Mouse (Mus musculus): Measurements from ENCODE around the gene Nrp1.

Nrp1 gene

GRCm38 (mm10) chr8:128423813-128424212, 65.4 kb downstream of the Nrp1 start:
- no peak for DNase-seq

DNA sequence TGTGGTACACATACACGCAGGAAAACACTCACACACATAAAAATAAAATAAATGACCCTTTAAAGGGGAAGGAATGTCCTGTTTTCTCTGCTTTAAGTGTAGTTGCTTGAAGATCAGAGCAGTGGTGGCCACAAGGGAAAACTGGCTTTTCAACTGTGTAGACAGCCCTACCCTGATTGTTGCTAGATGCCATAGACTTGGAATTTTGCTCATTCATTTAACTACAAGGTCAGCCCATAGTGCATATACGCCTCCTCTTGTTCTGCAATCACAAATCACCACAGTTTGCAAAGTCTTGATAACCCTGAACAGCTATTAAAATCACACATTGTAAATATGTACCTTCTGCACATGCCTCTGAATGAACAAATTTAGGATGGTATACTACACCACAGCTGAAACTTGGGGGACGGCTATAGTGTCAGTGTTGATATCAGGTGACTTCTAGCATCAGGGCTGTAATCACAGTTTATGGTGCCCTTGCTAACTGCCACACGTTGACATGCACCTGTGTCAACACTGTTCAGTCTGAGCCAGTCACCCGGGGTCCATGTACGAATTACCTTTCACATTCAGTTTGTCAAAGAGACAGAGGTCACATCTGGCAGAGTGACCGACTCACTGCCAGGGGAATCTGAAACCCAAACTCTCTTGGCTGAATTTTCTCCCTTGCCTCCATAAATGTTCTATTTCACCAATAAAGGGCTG, 66.4 kb downstream of the Nrp1 start:
- DNase-seq: no peak

DNA sequence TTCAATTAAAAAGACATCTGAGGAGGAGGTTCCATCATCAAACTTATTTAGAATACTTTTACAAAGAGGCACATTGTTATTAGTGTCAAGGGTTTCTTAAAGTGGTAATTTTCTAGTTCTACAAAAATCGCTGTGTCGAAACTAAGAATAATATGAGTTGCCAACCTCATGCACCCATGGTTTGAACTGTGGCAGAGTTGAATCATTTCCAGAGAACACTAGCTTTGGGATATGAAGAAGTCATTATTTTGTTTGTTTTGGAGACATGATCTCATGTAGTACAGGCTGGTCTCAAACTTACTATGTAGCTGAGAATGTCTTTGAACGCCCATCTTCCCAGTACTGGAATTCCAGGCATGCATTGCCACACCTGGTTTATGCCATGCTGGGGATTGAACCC, 68.7 kb downstream of the Nrp1 start:
- DNase-seq: no peak

GRCm38 (mm10) chr8:128428971-128429370, 70.6 kb downstream of the Nrp1 start:
- DNase-seq: no peak

GRCm38 (mm10) chr8:128431082-128431481, 72.7 kb downstream of the Nrp1 start:
- no peak for DNase-seq

GRCm38 (mm10) chr8:128435749-128436148, 77.3 kb downstream of the Nrp1 start:
- no peak for DNase-seq

GRCm38 (mm10) chr8:128437156-128437825, 78.9 kb downstream of the Nrp1 start:
- DNase-seq: no peak

- no peak for DNase-seq
Observed at GRCm38 (mm10) chr8:128441407-128441806, 83.0 kb downstream of the Nrp1 start.

- DNase-seq: no peak
Observed at GRCm38 (mm10) chr8:128445596-128445995, 87.2 kb downstream of the Nrp1 start.

DNA sequence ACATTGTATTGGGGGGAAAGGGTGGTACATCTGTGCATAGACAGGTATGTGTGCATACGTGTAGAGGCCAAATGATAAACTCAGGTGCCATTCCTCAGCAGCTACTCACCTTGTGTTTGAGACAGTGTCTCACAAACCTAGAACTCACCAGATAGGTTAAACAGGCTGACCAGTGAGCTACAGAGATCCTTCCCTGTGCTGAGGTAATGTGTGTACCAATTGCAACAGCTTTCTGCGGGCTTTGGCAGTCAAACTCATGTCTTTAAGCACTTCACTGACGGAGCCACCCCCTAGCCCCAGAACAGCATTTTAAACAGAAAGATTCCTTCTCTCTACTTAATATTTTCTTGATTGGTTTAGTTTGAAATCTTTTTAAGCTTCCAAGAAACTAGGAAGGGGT, 88.2 kb downstream of the Nrp1 start:
- no peak for DNase-seq

GRCm38 (mm10) chr8:128447320-128447719, 88.9 kb downstream of the Nrp1 start:
- no peak for DNase-seq

- DNase-seq: no peak
Observed at GRCm38 (mm10) chr8:128450390-128451032, 92.1 kb downstream of the Nrp1 start.

GRCm38 (mm10) chr8:128451121-128451520, 92.7 kb downstream of the Nrp1 start:
- DNase-seq: no peak

DNA sequence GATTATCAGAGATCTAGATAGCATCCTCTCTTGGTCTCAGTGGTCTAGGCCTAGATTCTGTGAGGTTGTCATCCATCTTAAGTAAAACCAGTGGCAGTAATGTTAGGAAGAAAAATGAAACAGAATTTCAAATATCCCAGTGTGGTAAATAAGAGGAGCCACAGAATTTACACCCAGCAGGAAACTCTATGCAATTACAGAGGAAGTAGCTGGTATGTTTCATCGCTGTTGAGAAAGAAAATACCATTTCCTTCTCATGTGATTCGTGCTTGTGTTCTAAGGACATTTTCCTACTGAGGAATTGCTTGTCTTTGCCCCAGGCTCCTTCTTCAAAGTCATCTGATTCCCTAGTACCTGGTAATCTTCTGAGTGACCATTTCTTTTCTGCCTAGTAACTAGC, 95.1 kb downstream of the Nrp1 start:
- no peak for DNase-seq

- DNase-seq: no peak
Observed at GRCm38 (mm10) chr8:128454026-128454425, 95.6 kb downstream of the Nrp1 start.

DNA sequence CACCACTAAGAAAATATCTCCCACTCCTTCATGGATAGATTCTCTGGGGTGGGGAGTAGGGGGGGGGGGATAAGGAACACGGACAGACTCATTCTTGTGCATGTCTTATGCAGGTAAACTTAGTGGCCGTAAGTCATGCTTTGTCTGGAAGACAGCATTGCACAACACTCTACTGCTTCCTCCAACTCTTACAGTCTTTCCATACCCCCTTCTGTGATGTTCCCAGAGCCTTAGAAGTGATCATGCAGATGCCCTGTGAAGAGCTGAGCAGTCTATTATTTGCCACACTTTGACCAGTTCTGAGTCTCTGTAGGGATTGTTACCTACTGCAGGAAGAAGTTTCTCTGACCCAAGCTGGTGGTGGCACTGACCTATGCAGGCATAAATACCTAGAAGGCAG, 98.9 kb downstream of the Nrp1 start:
- no peak for DNase-seq

- no peak for DNase-seq
Observed at GRCm38 (mm10) chr8:128459704-128460103, 101.3 kb downstream of the Nrp1 start.

DNA sequence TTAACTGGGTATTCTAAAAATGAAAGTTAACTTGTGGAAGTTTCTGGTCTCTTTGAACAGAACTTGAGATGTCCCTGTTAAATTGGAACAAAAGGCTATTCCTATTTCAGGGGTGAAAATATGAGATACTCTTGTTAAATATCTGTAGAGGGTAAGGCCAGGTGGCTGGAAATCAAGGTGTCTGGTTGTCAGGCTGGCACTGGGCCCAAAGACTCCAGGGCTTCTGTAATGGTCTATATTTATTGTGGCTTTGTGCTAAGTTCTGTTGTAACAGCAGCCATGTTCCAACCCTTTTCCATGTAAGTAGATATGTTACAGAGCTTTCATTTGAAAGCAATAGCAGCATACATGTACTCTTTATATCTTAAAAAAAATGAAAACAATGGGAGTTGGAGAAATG, 103.3 kb downstream of the Nrp1 start:
- DNase-seq: no peak

DNA sequence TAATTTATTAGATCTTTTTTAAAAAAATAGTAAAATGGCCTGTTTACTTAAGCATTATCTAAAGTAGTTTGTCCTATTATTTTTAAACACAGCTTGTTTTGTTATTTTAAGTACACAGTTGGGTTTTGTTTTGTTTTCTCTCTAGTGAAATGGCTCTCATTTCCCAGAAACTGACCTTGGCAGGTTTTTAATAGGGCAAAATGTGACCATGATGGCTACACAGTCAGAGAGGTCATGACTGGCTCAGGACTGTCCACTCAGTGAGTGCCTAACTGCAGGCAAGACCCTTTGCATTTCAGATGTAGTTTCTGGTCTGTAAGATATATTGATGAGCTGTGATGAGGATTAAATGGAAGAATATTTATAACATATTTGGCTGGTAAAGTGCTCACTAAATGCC, 104.8 kb downstream of the Nrp1 start:
- DNase-seq: no peak

GRCm38 (mm10) chr8:128464056-128464623, 105.7 kb downstream of the Nrp1 start:
- no peak for DNase-seq

GRCm38 (mm10) chr8:128465553-128465952, 107.1 kb downstream of the Nrp1 start:
- no peak for DNase-seq

DNA sequence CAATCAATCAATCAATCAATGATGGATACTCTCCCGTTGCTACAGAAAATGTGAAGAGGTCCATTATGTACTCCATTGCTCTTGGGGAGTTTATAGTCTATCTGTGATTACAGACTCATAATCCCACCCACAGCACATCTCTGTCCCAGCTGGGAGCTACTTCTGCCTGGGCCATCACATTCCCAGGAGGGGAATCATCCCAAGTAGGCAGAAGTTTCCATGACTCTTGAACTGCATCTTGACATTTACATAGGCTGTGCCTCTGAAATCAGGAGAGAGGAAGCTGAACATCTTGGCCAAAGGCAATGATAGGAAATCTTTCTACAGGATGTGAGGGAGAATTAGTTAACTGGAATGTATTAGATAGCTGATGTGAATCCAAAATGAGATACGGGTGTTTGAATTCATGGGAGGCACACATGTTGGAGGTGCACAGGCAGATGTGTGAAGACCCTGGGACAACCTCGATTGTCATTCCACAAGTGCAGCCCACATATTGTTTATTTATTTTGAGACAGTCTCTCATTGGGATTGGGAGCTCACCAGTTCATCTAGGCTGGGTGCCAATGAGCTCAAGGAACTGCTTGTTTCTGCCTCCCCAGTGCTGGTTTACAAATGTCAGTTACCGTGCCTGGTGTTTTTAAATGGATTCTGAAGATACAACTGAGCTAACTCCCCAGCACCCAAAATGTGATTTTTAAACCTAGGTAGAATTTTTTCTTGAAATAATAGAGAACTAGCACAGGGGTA, 108.5 kb downstream of the Nrp1 start:
- no peak for DNase-seq

- no peak for DNase-seq
Observed at GRCm38 (mm10) chr8:128470097-128470496, 111.7 kb downstream of the Nrp1 start.

Measured in thymus, postnatal 36 days (tissue).